Mouse (Mus musculus): Measurements from ENCODE around the gene Tmem120b. TPM values are rescaled to one million over a fixed set of nuclear protein-coding genes. Genes with fewer than 3 reads are reported as not detected.
"Not testable (repeated sequence)": the region's sequence is repeated elsewhere in the genome, so short reads cannot be mapped to it uniquely, and the experiment has no call there.

Gene Tmem120b
- total RNA-seq, 2 experiments from 2014 or later = 16.0 to 16.2 TPM

GRCm38 (mm10) chr5:123057366-123058250, 10.6 kb upstream of the Tmem120b start:
- Histone ChIP-seq H3K4me3 (peak overlapping the region; percentile 44), H3K27ac (peak overlapping the region; percentile 88)
- TF ChIP-seq CTCF (IDR thresholded peaks at IDR 0.05) = peak; percentile 46
- intact Hi-C loops (cut with DNase I) = loop anchor here (1.0 kb wide), 1 partner anchor 19 kb away; no protein-coding TSS in a partner anchor
- peak; percentile 98 to 99 for DNase-seq (ENCODE audit: extremely low spot score in 1 of 2, low spot score in 2 of 2)

- Histone ChIP-seq H3K4me3 (peak overlapping the region; percentile 44), H3K27ac (peak overlapping the region; percentile 88)
- no peak for TF ChIP-seq CTCF (IDR thresholded peaks at IDR 0.05)
- intact Hi-C loops (cut with DNase I) = loop anchor here (1.0 kb wide), 1 partner anchor 18 kb away; no protein-coding TSS in a partner anchor
- no peak for DNase-seq (ENCODE audit: extremely low spot score in 1 of 2, low spot score in 2 of 2)
Measured at GRCm38 (mm10) chr5:123058251-123059102, 9.7 kb upstream of the Tmem120b start.

- TF ChIP-seq CTCF (IDR thresholded peaks at IDR 0.05) = peak; percentile 66
- no peak for DNase-seq (ENCODE audit: extremely low spot score in 1 of 2, low spot score in 2 of 2)
- intact Hi-C loops (cut with DNase I) = no loop called here
- H3K27ac ChIP-seq = no peak overlapping the region
- no peak overlapping the region for H3K4me3 ChIP-seq
Measured at GRCm38 (mm10) chr5:123059757-123060520, 8.3 kb upstream of the Tmem120b start.

DNA sequence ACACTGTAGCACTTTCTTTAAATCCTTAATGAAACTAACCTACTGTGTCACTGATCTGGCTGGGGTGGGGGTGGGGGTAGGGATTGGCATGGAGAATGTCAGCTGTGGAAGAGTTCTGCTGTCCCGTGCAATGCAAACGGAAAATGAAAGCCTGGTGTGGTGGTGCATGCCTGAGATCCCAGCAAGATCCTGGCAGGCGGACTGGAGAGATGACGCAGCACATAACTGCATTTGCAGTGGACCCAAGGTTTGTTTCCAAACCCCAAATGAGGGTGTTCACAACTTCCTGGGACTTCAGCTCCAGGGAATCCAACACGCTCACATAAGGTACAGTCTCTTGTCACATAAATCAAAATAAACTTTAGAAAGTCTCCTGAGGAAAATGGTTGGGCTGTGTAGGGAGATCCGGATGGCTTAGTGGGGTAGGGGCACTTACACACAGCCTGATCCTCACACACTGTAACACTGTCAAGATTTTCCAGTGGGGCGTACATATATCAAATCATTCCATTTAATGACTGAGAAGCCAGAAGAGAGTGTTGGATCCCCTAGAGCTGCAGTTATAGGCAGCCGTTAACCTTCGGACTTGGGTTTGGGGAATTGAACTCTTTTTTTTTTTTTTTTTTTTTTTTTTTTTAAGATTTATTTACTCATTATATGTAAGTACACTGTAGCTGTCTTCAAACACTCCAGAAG, 7.4 kb upstream of the Tmem120b start:
- Histone ChIP-seq H3K27ac (no peak overlapping the region), H3K4me3 (no peak overlapping the region)
- no peak for TF ChIP-seq CTCF (IDR thresholded peaks at IDR 0.05)
- intact Hi-C loops (cut with DNase I) = no loop called here
- DNase-seq (ENCODE audit: extremely low spot score in 1 of 2, low spot score in 2 of 2) = no peak

- intact Hi-C loops (cut with DNase I); H3K27ac ChIP-seq; H3K4me3 ChIP-seq; DNase-seq (ENCODE audit: extremely low spot score in 1 of 2, low spot score in 2 of 2): not testable (repeated sequence)
Measured at GRCm38 (mm10) chr5:123061402-123061749, 6.8 kb upstream of the Tmem120b start.

GRCm38 (mm10) chr5:123063141-123063540, 5.1 kb upstream of the Tmem120b start:
- intact Hi-C loops (cut with DNase I) = no loop called here
- no peak for DNase-seq (ENCODE audit: extremely low spot score in 1 of 2, low spot score in 2 of 2)
- H3K27ac ChIP-seq = no peak overlapping the region
- no peak for TF ChIP-seq CTCF (IDR thresholded peaks at IDR 0.05)
- no peak overlapping the region for H3K4me3 ChIP-seq

DNA sequence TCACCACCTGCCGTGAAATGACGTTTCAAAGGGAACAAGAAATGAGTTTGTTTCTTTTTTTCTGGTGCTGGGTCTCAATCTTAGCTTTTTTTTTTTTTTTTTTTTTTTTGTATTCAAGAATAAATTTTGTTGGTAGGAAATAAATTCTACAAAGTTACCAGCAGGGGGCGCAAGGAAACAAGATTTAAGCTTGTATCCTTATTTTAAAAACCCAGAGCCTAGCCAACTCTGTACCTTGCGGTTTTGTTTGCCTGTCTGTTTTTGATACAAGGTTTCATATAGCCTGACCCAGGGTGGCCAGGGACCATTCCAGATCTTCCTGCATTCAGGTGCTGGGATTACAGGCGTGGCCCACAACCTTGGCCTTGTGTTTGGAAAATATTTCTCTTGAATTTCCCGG, 4.0 kb upstream of the Tmem120b start:
- peak; percentile 54 to 56 for DNase-seq (ENCODE audit: extremely low spot score in 1 of 2, low spot score in 2 of 2)
- intact Hi-C loops (cut with DNase I) = loop anchor here (1.0 to 2.0 kb wide), 3 partner anchors 49 to 107 kb away; partner anchors contain the start of gene Rhof
- H3K27ac ChIP-seq = no peak overlapping the region
- no peak overlapping the region for H3K4me3 ChIP-seq
- peak; percentile 64 for TF ChIP-seq CTCF (IDR thresholded peaks at IDR 0.05)

DNA sequence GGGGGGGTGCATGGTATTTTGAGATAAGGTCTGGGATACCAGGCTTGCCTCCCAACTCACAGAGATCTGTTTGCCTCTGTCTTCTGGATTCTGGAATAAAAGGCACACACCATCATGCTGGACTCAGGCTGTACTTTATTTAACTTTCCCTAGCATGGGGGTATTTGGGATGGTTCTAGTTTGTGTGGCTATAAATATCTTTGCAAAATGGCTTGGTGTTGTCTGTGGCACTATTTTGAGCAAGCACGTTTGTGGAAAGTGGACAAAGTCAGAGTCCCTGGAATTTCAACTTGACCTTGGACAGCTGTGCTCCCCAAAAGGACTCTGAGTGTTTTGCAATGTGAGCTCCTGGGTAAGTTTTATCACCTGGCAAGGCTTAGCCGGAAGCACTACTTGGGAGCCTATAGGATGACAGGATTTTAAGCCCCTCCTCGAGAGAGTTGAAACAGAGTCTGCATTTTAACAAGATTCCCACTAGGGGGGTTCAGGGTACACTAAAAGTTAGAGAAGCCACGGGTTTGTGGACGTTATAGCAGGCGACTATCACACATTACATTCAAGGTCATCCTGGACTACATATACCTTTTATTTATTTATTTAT, 720 bp upstream of the Tmem120b start:
- DNase-seq (ENCODE audit: extremely low spot score in 1 of 2, low spot score in 2 of 2) = no peak
- intact Hi-C loops (cut with DNase I) = loop anchor here (5.0 kb wide), 1 partner anchor 85 kb away; no protein-coding TSS in a partner anchor
- Histone ChIP-seq H3K27ac (no peak overlapping the region), H3K4me3 (no peak overlapping the region)
- TF ChIP-seq CTCF (IDR thresholded peaks at IDR 0.05) = peak; percentile 48

DNA sequence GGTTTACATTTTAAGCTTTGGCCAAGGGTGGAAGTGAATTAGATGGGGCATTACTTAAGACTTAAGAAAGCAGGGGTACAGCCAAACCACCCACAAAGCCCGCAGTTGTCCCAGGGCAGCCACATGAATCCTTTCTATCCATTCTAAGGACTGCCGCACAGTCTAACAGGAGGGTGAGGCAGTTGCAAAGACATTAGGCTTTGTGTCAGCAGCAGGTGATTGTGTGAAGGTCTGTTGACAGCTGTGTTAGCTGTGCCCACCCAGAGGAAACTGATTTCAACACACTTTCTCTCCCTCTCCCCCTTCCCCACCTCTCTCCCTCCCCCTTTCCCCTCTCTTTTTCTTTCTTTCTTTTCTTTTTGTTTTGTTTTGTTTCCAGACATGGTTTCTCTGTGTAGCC, 499 bp downstream of the Tmem120b start:
- H3K27ac ChIP-seq = no peak overlapping the region
- no peak overlapping the region for H3K4me3 ChIP-seq
- no peak for DNase-seq (ENCODE audit: extremely low spot score in 1 of 2, low spot score in 2 of 2)
- TF ChIP-seq CTCF (IDR thresholded peaks at IDR 0.05) = no peak
- intact Hi-C loops (cut with DNase I) = loop anchor here (5.0 kb wide), 1 partner anchor 84 kb away; no protein-coding TSS in a partner anchor

All from left cerebral cortex, adult 2 months (tissue).